Mouse (Mus musculus): ENCODE results near the gene Zfp790. TPM values are rescaled to one million over a fixed set of nuclear protein-coding genes. Genes with fewer than 3 reads are reported as not detected.

Gene Zfp790
- polyA plus RNA-seq, 1 experiment from 2014 or later = 17.1 TPM

GRCm38 (mm10) chr7:29785888-29786287, 30.0 kb upstream of the Zfp790 start:
- Histone ChIP-seq H3K9me3 (no peaks in the 10 kb centered on the region), H3K27ac (no peak overlapping the region), H3K27me3 (no peaks in the 10 kb centered on the region), H3K36me3 (peaks cover 48% of the 10 kb centered on the region), H3K4me3 (replicated peaks) (peak overlapping the region; percentile 82), H3K9ac (replicated peaks) (0 out of 2 replicates have a peak overlapping the region, but pooled peaks have one; percentile 35), H3K4me2 (peak overlapping the region; percentile 76), H3K4me1 (replicated peaks) (peaks cover 13% of the 10 kb centered on the region)
- WGBS = 70% methylated on average over 5 of the region's 5 CpGs
- ATAC-seq (ENCODE audit: insufficient number of reproducible peaks, insufficient read depth, low FRiP score, low TSS enrichment, low read depth) = no peak

GRCm38 (mm10) chr7:29792906-29793305, 23.0 kb upstream of the Zfp790 start:
- 0 out of 2 replicates have a peak overlapping the region, but pooled peaks have one; percentile 8 for H3K4me2 ChIP-seq
- H3K36me3 ChIP-seq = peaks cover 67% of the 10 kb centered on the region
- no peaks in the 10 kb centered on the region for H3K4me1 ChIP-seq (replicated peaks)
- H3K9ac ChIP-seq (replicated peaks) = no peak overlapping the region
- 0 out of 2 replicates have a peak overlapping the region, but pooled peaks have one; percentile 1 for H3K4me3 ChIP-seq (replicated peaks)
- 21% methylated on average over 27 of the region's 27 CpGs for WGBS
- peaks cover 11% of the 10 kb centered on the region for H3K9me3 ChIP-seq
- ATAC-seq (ENCODE audit: insufficient number of reproducible peaks, insufficient read depth, low FRiP score, low TSS enrichment, low read depth) = no peak
- no peak overlapping the region for H3K27ac ChIP-seq
- peaks cover 24% of the 10 kb centered on the region for H3K27me3 ChIP-seq

GRCm38 (mm10) chr7:29807046-29807445, 8.9 kb upstream of the Zfp790 start:
- H3K4me2 ChIP-seq = no peak overlapping the region
- WGBS = 82% methylated on average over 5 of the region's 5 CpGs
- 0 out of 2 replicates have a peak, but pooled peaks cover 4% of the 10 kb centered on the region for H3K36me3 ChIP-seq
- no peak overlapping the region for H3K27ac ChIP-seq
- no peak overlapping the region for H3K9ac ChIP-seq (replicated peaks)
- peaks cover 7% of the 10 kb centered on the region; the same call in 1 of the 2 replicates for H3K9me3 ChIP-seq
- no peaks in the 10 kb centered on the region for H3K27me3 ChIP-seq
- ATAC-seq (ENCODE audit: insufficient number of reproducible peaks, insufficient read depth, low FRiP score, low TSS enrichment, low read depth) = no peak
- H3K4me3 ChIP-seq (replicated peaks) = no peak overlapping the region
- H3K4me1 ChIP-seq (replicated peaks) = no peaks in the 10 kb centered on the region

- H3K27me3 ChIP-seq = no peaks in the 10 kb centered on the region
- peaks cover 7% of the 10 kb centered on the region; the same call in 1 of the 2 replicates for H3K9me3 ChIP-seq
- no peak overlapping the region for H3K4me2 ChIP-seq
- H3K9ac ChIP-seq (replicated peaks) = no peak overlapping the region
- 0 out of 2 replicates have a peak, but pooled peaks cover 4% of the 10 kb centered on the region for H3K36me3 ChIP-seq
- H3K27ac ChIP-seq = no peak overlapping the region
- no peak for ATAC-seq (ENCODE audit: insufficient number of reproducible peaks, insufficient read depth, low FRiP score, low TSS enrichment, low read depth)
- H3K4me1 ChIP-seq (replicated peaks) = peaks cover 15% of the 10 kb centered on the region
- H3K4me3 ChIP-seq (replicated peaks) = no peak overlapping the region
- 90% methylated on average over 1 of the region's 1 CpGs for WGBS
Observed at GRCm38 (mm10) chr7:29812244-29812643, 3.7 kb upstream of the Zfp790 start.

GRCm38 (mm10) chr7:29814381-29814780, 1.5 kb upstream of the Zfp790 start:
- Histone ChIP-seq H3K4me3 (replicated peaks) (0 out of 2 replicates have a peak overlapping the region, but pooled peaks have one; percentile 65), H3K36me3 (0 out of 2 replicates have a peak, but pooled peaks cover 4% of the 10 kb centered on the region), H3K27me3 (no peaks in the 10 kb centered on the region), H3K9me3 (peaks cover 5% of the 10 kb centered on the region; the same call in 1 of the 2 replicates), H3K27ac (no peak overlapping the region), H3K4me1 (replicated peaks) (peaks cover 25% of the 10 kb centered on the region), H3K9ac (replicated peaks) (no peak overlapping the region), H3K4me2 (peak overlapping the region; percentile 75)
- no peak for ATAC-seq (ENCODE audit: insufficient number of reproducible peaks, insufficient read depth, low FRiP score, low TSS enrichment, low read depth)
- WGBS = 82% methylated on average over 2 of the region's 2 CpGs

- Histone ChIP-seq H3K4me3 (replicated peaks) (peak overlapping the region; percentile 65), H3K9me3 (peaks cover 4% of the 10 kb centered on the region; the same call in 1 of the 2 replicates), H3K4me1 (replicated peaks) (peaks cover 27% of the 10 kb centered on the region), H3K36me3 (0 out of 2 replicates have a peak, but pooled peaks cover 4% of the 10 kb centered on the region), H3K27me3 (no peaks in the 10 kb centered on the region), H3K27ac (no peak overlapping the region), H3K4me2 (peak overlapping the region; percentile 75), H3K9ac (replicated peaks) (peak overlapping the region; percentile 70)
- ATAC-seq (ENCODE audit: insufficient number of reproducible peaks, insufficient read depth, low FRiP score, low TSS enrichment, low read depth) = peak; percentile 26; the same call in 1 of the 2 replicates
- 4% methylated on average over 12 of the region's 12 CpGs for WGBS
Observed at GRCm38 (mm10) chr7:29815061-29815784, 691 bp upstream of the Zfp790 start.

GRCm38 (mm10) chr7:29818619-29819254, 2.8 kb downstream of the Zfp790 start:
- H3K4me1 ChIP-seq (replicated peaks) = peaks cover 27% of the 10 kb centered on the region
- H3K4me2 ChIP-seq = peak overlapping the region; percentile 74
- peaks cover 34% of the 10 kb centered on the region for H3K36me3 ChIP-seq
- H3K4me3 ChIP-seq (replicated peaks) = peak overlapping the region; percentile 56
- ATAC-seq (ENCODE audit: insufficient number of reproducible peaks, insufficient read depth, low FRiP score, low TSS enrichment, low read depth) = peak; percentile 53; the same call in 1 of the 2 replicates
- peak overlapping the region; percentile 66 for H3K9ac ChIP-seq (replicated peaks)
- no peak overlapping the region for H3K27ac ChIP-seq
- H3K9me3 ChIP-seq = no peaks in the 10 kb centered on the region; the same call in 1 of the 2 replicates
- WGBS = 5% methylated on average over 12 of the region's 12 CpGs
- no peaks in the 10 kb centered on the region for H3K27me3 ChIP-seq

GRCm38 (mm10) chr7:29828001-29828400, 12.1 kb downstream of the Zfp790 start:
- H3K4me1 ChIP-seq (replicated peaks) = no peaks in the 10 kb centered on the region
- no peak for ATAC-seq (ENCODE audit: insufficient number of reproducible peaks, insufficient read depth, low FRiP score, low TSS enrichment, low read depth)

GRCm38 (mm10) chr7:29829804-29830203, 13.9 kb downstream of the Zfp790 start:
- 92% methylated on average over 12 of the region's 12 CpGs for WGBS
- Histone ChIP-seq H3K36me3 (peaks cover 85% of the 10 kb centered on the region), H3K27me3 (no peaks in the 10 kb centered on the region)

More at GRCm38 (mm10) chr7:29828001-29828400, 12.1 kb downstream of the Zfp790 start:
- Histone ChIP-seq H3K9me3 (no peaks in the 10 kb centered on the region), H3K9ac (replicated peaks) (no peak overlapping the region), H3K27ac (no peak overlapping the region), H3K4me2 (no peak overlapping the region), H3K27me3 (no peaks in the 10 kb centered on the region), H3K36me3 (peaks cover 87% of the 10 kb centered on the region), H3K4me3 (replicated peaks) (no peak overlapping the region)
- WGBS = 95% methylated on average over 12 of the region's 12 CpGs

GRCm38 (mm10) chr7:29836816-29837215, 20.9 kb downstream of the Zfp790 start:
- Histone ChIP-seq H3K27me3 (no peaks in the 10 kb centered on the region), H3K4me2 (no peak overlapping the region), H3K4me1 (replicated peaks) (no peaks in the 10 kb centered on the region), H3K9ac (replicated peaks) (no peak overlapping the region), H3K27ac (no peak overlapping the region), H3K4me3 (replicated peaks) (no peak overlapping the region), H3K36me3 (peaks cover 23% of the 10 kb centered on the region), H3K9me3 (no peaks in the 10 kb centered on the region; the same call in 1 of the 2 replicates)
- ATAC-seq (ENCODE audit: insufficient number of reproducible peaks, insufficient read depth, low FRiP score, low TSS enrichment, low read depth) = no peak
- 86% methylated on average over 1 of the region's 1 CpGs for WGBS

More at GRCm38 (mm10) chr7:29829804-29830203, 13.9 kb downstream of the Zfp790 start:
- no peaks in the 10 kb centered on the region for H3K4me1 ChIP-seq (replicated peaks)
- H3K27ac ChIP-seq = no peak overlapping the region
- no peak overlapping the region for H3K4me2 ChIP-seq
- ATAC-seq (ENCODE audit: insufficient number of reproducible peaks, insufficient read depth, low FRiP score, low TSS enrichment, low read depth) = no peak
- H3K9me3 ChIP-seq = no peaks in the 10 kb centered on the region
- H3K4me3 ChIP-seq (replicated peaks) = no peak overlapping the region
- no peak overlapping the region for H3K9ac ChIP-seq (replicated peaks)

GRCm38 (mm10) chr7:29839256-29839655, 23.3 kb downstream of the Zfp790 start:
- Histone ChIP-seq H3K27me3 (no peaks in the 10 kb centered on the region), H3K9ac (replicated peaks) (no peak overlapping the region), H3K9me3 (no peaks in the 10 kb centered on the region; the same call in 1 of the 2 replicates), H3K4me2 (no peak overlapping the region), H3K4me3 (replicated peaks) (no peak overlapping the region), H3K36me3 (peaks cover 7% of the 10 kb centered on the region), H3K4me1 (replicated peaks) (no peaks in the 10 kb centered on the region), H3K27ac (no peak overlapping the region)
- no peak for ATAC-seq (ENCODE audit: insufficient number of reproducible peaks, insufficient read depth, low FRiP score, low TSS enrichment, low read depth)
- WGBS = 89% methylated on average over 3 of the region's 3 CpGs
